Mouse (Mus musculus): ENCODE data around the gene Mmp3. TPM values are rescaled to one million over a fixed set of nuclear protein-coding genes. Genes with fewer than 3 reads are reported as not detected.
"Not testable (repeated sequence)": the region's sequence is repeated elsewhere in the genome, so short reads cannot be mapped to it uniquely, and the experiment has no call there.

Gene Mmp3
- polyA plus RNA-seq (2015; fragmentation: Nextera tagmentation; extraction: Ambion mirVana): not detected in 2 replicates

DNA sequence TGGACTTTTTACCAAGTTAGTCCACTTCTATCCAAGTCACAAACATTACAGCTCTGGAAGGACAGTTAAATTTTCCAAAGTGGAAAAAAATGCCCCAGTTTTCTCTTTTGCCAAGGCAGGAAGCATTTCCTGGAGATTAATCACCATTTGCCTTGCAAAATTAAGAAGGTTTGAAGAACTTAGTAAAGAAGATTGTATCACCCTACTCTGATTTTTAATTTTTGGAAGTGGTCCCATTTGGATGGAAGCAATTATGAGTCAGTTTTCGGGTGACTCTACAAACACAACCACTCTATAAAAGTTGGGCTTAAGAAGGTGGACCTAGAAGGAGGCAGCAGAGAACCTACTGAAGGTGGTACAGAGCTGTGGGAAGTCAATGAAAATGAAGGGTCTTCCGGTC lies at the start of gene Mmp3:
Gene Mmp3, plus strand, starts transcription at position 301 of the 400 bp plus-strand sequence.
- Histone ChIP-seq H3K27ac (ENCODE audit: low read depth, low read length) (no peak within 1 kb of the TSS), H3K36me3 (ENCODE audit: control insufficient read depth, insufficient read depth, low read length) (no peaks in the 10 kb centered on the region), H3K4me3 (ENCODE audit: low read length) (no peak within 1 kb of the TSS), H3K4me2 (ENCODE audit: low read length) (no peak within 1 kb of the TSS), H3K9me3 (ENCODE audit: control insufficient read depth, low read length) (no peaks in the 10 kb centered on the region), H3K9ac (ENCODE audit: low read depth, low read length) (no peak within 1 kb of the TSS), H3K4me1 (ENCODE audit: control insufficient read depth, insufficient read depth, low read depth, low read length) (no peaks in the 10 kb centered on the region), H3K27me3 (replicated peaks; ENCODE audit: control insufficient read depth, insufficient read depth, low read length) (no peaks in the 10 kb centered on the region)
- 93% methylated on average over 2 of the region's 2 CpGs for WGBS
- ATAC-seq: no peak

DNA sequence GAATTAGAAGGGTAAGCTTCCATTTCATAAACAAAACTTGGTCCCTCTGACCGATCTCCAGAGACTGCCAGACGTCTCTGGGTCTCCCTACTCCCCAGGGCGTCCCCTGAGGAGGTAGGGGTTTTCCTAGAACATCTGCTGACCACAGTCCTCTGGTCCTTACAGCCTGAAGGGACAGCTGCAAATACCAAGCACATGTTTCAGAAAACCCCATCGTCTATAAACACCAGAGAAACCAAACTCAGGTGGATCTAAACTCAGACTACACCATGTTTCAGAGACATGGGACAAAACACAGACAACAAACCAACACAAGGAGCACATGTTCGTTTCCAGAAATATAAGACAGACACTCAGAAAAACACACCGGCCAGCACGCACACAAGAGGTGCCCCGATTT lies 49.1 kb upstream of the Mmp3 start:
- H3K9me3 ChIP-seq (ENCODE audit: control insufficient read depth, low read length); H3K4me3 ChIP-seq (ENCODE audit: low read length); H3K27me3 ChIP-seq (replicated peaks; ENCODE audit: control insufficient read depth, insufficient read depth, low read length); H3K4me1 ChIP-seq (ENCODE audit: control insufficient read depth, insufficient read depth, low read depth, low read length); H3K4me2 ChIP-seq (ENCODE audit: low read length); H3K27ac ChIP-seq (ENCODE audit: low read depth, low read length); H3K9ac ChIP-seq (ENCODE audit: low read depth, low read length); H3K36me3 ChIP-seq (ENCODE audit: control insufficient read depth, insufficient read depth, low read length); ATAC-seq: not testable (repeated sequence)
- 87% methylated on average over 8 of the region's 8 CpGs for WGBS

DNA sequence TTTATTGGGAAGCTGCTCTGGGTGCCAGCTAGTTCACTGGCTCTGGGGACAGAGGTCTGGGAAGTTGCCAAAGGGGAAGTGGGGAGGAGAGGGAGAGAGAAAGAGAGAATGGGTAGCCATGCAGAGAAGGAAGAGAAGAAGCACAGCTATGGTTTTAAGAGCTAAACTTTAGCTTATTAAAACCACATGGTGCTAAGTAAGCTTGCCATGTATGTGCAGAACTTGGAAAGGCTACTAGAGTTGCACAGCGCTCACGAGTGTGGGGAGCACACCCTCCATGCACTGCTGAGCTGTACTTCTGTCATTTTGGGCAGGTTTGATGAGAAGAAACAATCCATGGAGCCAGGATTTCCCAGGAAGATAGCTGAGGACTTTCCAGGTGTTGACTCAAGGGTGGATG lies 7.7 kb downstream of the Mmp3 start:
- Histone ChIP-seq H3K9me3 (ENCODE audit: control insufficient read depth, low read length) (no peaks in the 10 kb centered on the region), H3K27me3 (replicated peaks; ENCODE audit: control insufficient read depth, insufficient read depth, low read length) (no peaks in the 10 kb centered on the region), H3K9ac (ENCODE audit: low read depth, low read length) (no peak overlapping the region), H3K4me1 (ENCODE audit: control insufficient read depth, insufficient read depth, low read depth, low read length) (no peaks in the 10 kb centered on the region), H3K27ac (ENCODE audit: low read depth, low read length) (no peak overlapping the region), H3K36me3 (ENCODE audit: control insufficient read depth, insufficient read depth, low read length) (no peaks in the 10 kb centered on the region), H3K4me2 (ENCODE audit: low read length) (no peak overlapping the region), H3K4me3 (ENCODE audit: low read length) (no peak overlapping the region)
- ATAC-seq: no peak
- WGBS: 90% methylated on average over 2 of the region's 2 CpGs

DNA sequence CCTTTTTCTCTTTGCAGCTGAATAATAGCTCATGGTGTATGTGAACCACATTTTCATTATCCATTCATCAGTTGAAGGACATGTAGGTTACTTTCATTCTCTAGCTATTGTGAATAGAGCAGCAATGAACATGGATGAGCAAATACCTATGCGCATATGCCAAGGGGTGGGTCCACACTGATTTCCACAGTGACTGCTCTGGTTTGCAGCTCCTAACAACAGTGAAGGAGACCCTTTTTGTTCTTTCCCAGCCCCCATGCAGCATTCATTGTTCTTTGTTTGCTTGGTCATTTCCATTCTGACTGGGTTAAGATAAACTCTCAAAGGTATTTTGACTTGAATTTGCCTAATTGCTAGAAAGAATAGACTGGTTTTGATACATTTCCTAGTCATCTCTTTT lies 24.6 kb downstream of the Mmp3 start:
- no peak overlapping the region for H3K27ac ChIP-seq (ENCODE audit: low read depth, low read length)
- H3K9ac ChIP-seq (ENCODE audit: low read depth, low read length): no peak overlapping the region
- H3K9me3 ChIP-seq (ENCODE audit: control insufficient read depth, low read length): no peaks in the 10 kb centered on the region
- H3K4me1 ChIP-seq (ENCODE audit: control insufficient read depth, insufficient read depth, low read depth, low read length): no peaks in the 10 kb centered on the region
- no peak overlapping the region for H3K4me3 ChIP-seq (ENCODE audit: low read length)
- ATAC-seq: no peak
- no peak overlapping the region for H3K4me2 ChIP-seq (ENCODE audit: low read length)
- no peaks in the 10 kb centered on the region for H3K27me3 ChIP-seq (replicated peaks; ENCODE audit: control insufficient read depth, insufficient read depth, low read length)
- 75% methylated on average over 1 of the region's 1 CpGs for WGBS
- no peaks in the 10 kb centered on the region for H3K36me3 ChIP-seq (ENCODE audit: control insufficient read depth, insufficient read depth, low read length)

DNA sequence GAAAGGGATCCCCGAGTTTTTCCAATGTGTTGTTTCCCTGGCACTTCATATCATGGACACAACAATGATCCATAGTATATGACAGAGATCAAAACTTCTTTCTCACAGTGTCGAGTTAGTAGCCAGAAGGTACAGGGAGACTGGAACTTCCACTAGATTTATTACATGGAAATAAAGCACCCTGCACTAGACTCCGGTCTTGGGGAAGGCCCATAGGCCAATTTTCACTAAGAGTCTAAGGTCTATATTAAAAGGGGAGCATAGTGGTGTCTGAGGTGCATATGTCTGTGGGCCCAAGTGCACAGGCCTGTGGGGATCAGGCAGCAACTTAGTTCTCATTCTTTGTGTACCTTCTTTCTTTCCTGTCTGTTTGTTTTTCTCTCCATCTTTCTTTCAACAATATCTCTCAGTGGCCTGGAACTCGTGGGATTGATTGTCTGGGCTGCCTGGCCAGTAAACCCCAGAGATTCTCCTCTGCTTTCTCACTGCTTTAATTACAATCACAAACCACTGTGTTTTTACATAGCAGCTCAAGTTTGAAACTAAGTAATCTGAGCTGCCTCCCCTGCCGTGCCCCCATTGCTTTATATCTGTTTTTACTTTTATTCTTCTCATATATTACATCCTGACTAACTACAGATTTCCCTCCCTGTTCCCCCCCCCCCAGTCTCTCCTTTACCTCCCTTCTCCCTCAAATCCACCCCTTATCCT lies 38.2 kb downstream of the Mmp3 start:
- no peaks in the 10 kb centered on the region for H3K4me1 ChIP-seq (ENCODE audit: control insufficient read depth, insufficient read depth, low read depth, low read length)
- no peak overlapping the region for H3K4me2 ChIP-seq (ENCODE audit: low read length)
- H3K9ac ChIP-seq (ENCODE audit: low read depth, low read length): no peak overlapping the region
- no peak overlapping the region for H3K27ac ChIP-seq (ENCODE audit: low read depth, low read length)
- no peaks in the 10 kb centered on the region for H3K9me3 ChIP-seq (ENCODE audit: control insufficient read depth, low read length)
- H3K27me3 ChIP-seq (replicated peaks; ENCODE audit: control insufficient read depth, insufficient read depth, low read length): no peaks in the 10 kb centered on the region
- no peak overlapping the region for H3K4me3 ChIP-seq (ENCODE audit: low read length)
- WGBS: 77% methylated on average over 5 of the region's 5 CpGs
- no peak for ATAC-seq
- H3K36me3 ChIP-seq (ENCODE audit: control insufficient read depth, insufficient read depth, low read length): no peaks in the 10 kb centered on the region

DNA sequence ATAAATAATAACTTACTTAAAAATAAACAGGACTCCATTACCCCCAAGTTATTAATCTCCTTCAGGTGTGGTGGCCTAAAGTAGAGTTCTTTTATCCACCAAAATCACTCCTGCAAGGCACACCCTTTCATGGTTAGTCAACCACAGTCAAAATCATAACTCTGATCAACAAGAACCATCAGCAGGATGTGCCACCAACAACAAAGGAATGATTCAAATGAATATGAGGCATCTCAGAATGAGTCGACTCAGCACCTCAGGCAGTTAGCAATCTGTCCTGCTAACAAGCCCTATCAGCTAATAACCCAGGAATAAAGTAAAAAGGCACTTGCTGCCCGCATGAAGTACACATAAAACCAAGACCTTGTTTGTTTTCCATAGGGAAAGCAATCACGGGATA lies 55.5 kb downstream of the Mmp3 start:
- Histone ChIP-seq H3K4me1 (ENCODE audit: control insufficient read depth, insufficient read depth, low read depth, low read length) (no peaks in the 10 kb centered on the region), H3K4me2 (ENCODE audit: low read length) (no peak overlapping the region), H3K4me3 (ENCODE audit: low read length) (no peak overlapping the region), H3K9me3 (ENCODE audit: control insufficient read depth, low read length) (no peaks in the 10 kb centered on the region), H3K36me3 (ENCODE audit: control insufficient read depth, insufficient read depth, low read length) (no peaks in the 10 kb centered on the region), H3K27ac (ENCODE audit: low read depth, low read length) (no peak overlapping the region), H3K9ac (ENCODE audit: low read depth, low read length) (no peak overlapping the region), H3K27me3 (replicated peaks; ENCODE audit: control insufficient read depth, insufficient read depth, low read length) (no peaks in the 10 kb centered on the region)
- no peak for ATAC-seq
- 85% methylated on average over 3 of the region's 3 CpGs for WGBS

DNA sequence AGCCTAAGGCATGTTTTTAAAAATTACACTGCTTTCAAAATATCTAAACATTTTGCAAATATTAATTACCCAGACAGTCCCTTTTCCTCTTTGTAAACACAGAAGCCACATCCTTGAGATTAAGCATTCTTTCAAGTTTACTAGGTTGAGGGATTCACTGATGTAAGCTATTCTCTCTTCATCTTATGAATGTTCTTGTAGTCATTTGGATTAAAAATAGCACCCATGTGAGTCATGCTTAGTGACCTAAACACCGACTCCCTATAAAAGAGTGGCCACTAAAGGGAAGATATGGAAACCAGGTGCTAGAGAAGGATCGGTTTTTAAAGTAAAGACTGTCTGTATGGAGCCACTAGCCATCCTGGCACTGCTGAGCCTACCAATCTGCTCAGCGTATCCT lies 56.4 kb downstream of the Mmp3 start, which contains the start of gene Mmp10:
Gene Mmp10, plus strand, starts transcription at position 302 of the 400 bp plus-strand sequence.
- ATAC-seq: no peak
- Histone ChIP-seq H3K9me3 (ENCODE audit: control insufficient read depth, low read length) (no peaks in the 10 kb centered on the region), H3K4me1 (ENCODE audit: control insufficient read depth, insufficient read depth, low read depth, low read length) (no peaks in the 10 kb centered on the region), H3K9ac (ENCODE audit: low read depth, low read length) (no peak within 1 kb of the TSS), H3K27ac (ENCODE audit: low read depth, low read length) (no peak within 1 kb of the TSS), H3K4me3 (ENCODE audit: low read length) (no peak within 1 kb of the TSS), H3K4me2 (ENCODE audit: low read length) (no peak within 1 kb of the TSS), H3K36me3 (ENCODE audit: control insufficient read depth, insufficient read depth, low read length) (no peaks in the 10 kb centered on the region), H3K27me3 (replicated peaks; ENCODE audit: control insufficient read depth, insufficient read depth, low read length) (no peaks in the 10 kb centered on the region)
- WGBS: 93% methylated on average over 3 of the region's 3 CpGs

Other genes with a start within 250 kb of the Mmp3 start
- gene Mmp13, start 173.3 kb upstream of the Mmp3 start, polyA plus RNA-seq (2015; fragmentation: Nextera tagmentation; extraction: Ambion mirVana): 0.09 and 1.5 TPM in 2 replicates
- gene Mmp12, start 101.4 kb upstream of the Mmp3 start, polyA plus RNA-seq (2015; fragmentation: Nextera tagmentation; extraction: Ambion mirVana): 0.18 TPM in 1 of 2 replicates, not detected in the other
- not detected in 2 replicates for gene Mmp1b, start 57.8 kb upstream of the Mmp3 start, polyA plus RNA-seq (2015; fragmentation: Nextera tagmentation; extraction: Ambion mirVana)
- not detected in 2 replicates for gene Mmp10, start 56.5 kb downstream of the Mmp3 start, polyA plus RNA-seq (2015; fragmentation: Nextera tagmentation; extraction: Ambion mirVana)
- gene Mmp8, start 112.6 kb downstream of the Mmp3 start, polyA plus RNA-seq (2015; fragmentation: Nextera tagmentation; extraction: Ambion mirVana): 0.20 and 0.24 TPM in 2 replicates
- gene Mmp27, start 125.6 kb downstream of the Mmp3 start, polyA plus RNA-seq (2015; fragmentation: Nextera tagmentation; extraction: Ambion mirVana): not detected in 2 replicates
- gene Mmp20, start 182.4 kb downstream of the Mmp3 start, polyA plus RNA-seq (2015; fragmentation: Nextera tagmentation; extraction: Ambion mirVana): not detected in 2 replicates
- not detected in 2 replicates for gene Mmp7, start 246.3 kb downstream of the Mmp3 start, polyA plus RNA-seq (2015; fragmentation: Nextera tagmentation; extraction: Ambion mirVana)

Data from hindbrain, embryonic 16.5 days (tissue).